Mouse (Mus musculus): ENCODE results near the gene Olfr740. TPM values are rescaled to one million over a fixed set of nuclear protein-coding genes. Genes with fewer than 3 reads are reported as not detected.

The Olfr740 gene
- not detected for total RNA-seq (2021)
- long read RNA-seq, experiment 1, result 0 reads
- long read RNA-seq, experiment 2, result 0 reads

GRCm38 (mm10) chr14:50445245-50445644 lies at the start of gene Olfr740:
Olfr740 (plus strand) TSS chr14:50445545.
- no peak for DNase-seq

GRCm38 (mm10) chr14:50407268-50407667 lies 38.1 kb upstream of the Olfr740 start, which contains the start of gene Olfr738:
Olfr738 (plus strand) TSS chr14:50407568.
- no peak for DNase-seq

GRCm38 (mm10) chr14:50418326-50418725 lies 27.0 kb upstream of the Olfr740 start, which contains the start of gene Olfr739:
Olfr739 (plus strand) TSS chr14:50418626.
- no peak for DNase-seq

- no peak for DNase-seq
Measured at GRCm38 (mm10) chr14:50472438-50472837, 27.1 kb downstream of the Olfr740 start, which contains the start of gene Olfr741. Olfr741 (plus strand) TSS chr14:50472738.

GRCm38 (mm10) chr14:50478406-50478805 lies 33.1 kb downstream of the Olfr740 start:
- DNase-seq, result no peak

- DNase-seq, result no peak
Measured at GRCm38 (mm10) chr14:50503300-50503699, 58.0 kb downstream of the Olfr740 start, which contains the start of gene Olfr742. Olfr742 (plus strand) TSS chr14:50503600.

Other genes with a start within 250 kb of the Olfr740 start
- gene Olfr731, start 203.7 kb upstream of the Olfr740 start, total RNA-seq (2021), result not detected
- gene Olfr732, start 161.3 kb upstream of the Olfr740 start, total RNA-seq (2021), result not detected
- not detected for gene Olfr733, start 144.0 kb upstream of the Olfr740 start, total RNA-seq (2021)
- gene Olfr734, start 118.8 kb upstream of the Olfr740 start, total RNA-seq (2021), result not detected
- gene Olfr735, start 96.7 kb upstream of the Olfr740 start, total RNA-seq (2021), result not detected
- under 1 TPM; 0.30 to 0.51 TPM for gene Tlr11, start 87.6 kb upstream of the Olfr740 start, total RNA-seq (2021)
- not detected for gene Olfr736, start 64.4 kb upstream of the Olfr740 start, total RNA-seq (2021)
- gene Olfr738, start 38.0 kb upstream of the Olfr740 start, total RNA-seq (2021), result not detected
- gene Olfr739, start 26.9 kb upstream of the Olfr740 start, total RNA-seq (2021), result not detected
- gene Olfr741, start 27.2 kb downstream of the Olfr740 start, total RNA-seq (2021), result not detected
- gene Olfr742, start 58.1 kb downstream of the Olfr740 start, total RNA-seq (2021), result not detected
- not detected for gene Olfr743, start 76.3 kb downstream of the Olfr740 start, total RNA-seq (2021)
- not detected for gene Olfr744, start 169.3 kb downstream of the Olfr740 start, total RNA-seq (2021)
- gene Olfr745, start 193.8 kb downstream of the Olfr740 start, total RNA-seq (2021), result not detected
- gene Olfr746, start 201.5 kb downstream of the Olfr740 start, total RNA-seq (2021), result not detected
- not detected for gene Olfr747, start 247.7 kb downstream of the Olfr740 start, total RNA-seq (2021)

Measured in adrenal gland, postnatal 10 days (tissue).